Mouse (Mus musculus) Muller cell, postnatal 12 days (primary cell): ENCODE results near the gene Arfrp1.

Experiments used
- DNase-seq: peaks from one replicate; pipeline ENCODE4 v3.0.0-alpha.2; 2015; ENCODE audit errors: inconsistent ontology term

Arfrp1 gene

DNA sequence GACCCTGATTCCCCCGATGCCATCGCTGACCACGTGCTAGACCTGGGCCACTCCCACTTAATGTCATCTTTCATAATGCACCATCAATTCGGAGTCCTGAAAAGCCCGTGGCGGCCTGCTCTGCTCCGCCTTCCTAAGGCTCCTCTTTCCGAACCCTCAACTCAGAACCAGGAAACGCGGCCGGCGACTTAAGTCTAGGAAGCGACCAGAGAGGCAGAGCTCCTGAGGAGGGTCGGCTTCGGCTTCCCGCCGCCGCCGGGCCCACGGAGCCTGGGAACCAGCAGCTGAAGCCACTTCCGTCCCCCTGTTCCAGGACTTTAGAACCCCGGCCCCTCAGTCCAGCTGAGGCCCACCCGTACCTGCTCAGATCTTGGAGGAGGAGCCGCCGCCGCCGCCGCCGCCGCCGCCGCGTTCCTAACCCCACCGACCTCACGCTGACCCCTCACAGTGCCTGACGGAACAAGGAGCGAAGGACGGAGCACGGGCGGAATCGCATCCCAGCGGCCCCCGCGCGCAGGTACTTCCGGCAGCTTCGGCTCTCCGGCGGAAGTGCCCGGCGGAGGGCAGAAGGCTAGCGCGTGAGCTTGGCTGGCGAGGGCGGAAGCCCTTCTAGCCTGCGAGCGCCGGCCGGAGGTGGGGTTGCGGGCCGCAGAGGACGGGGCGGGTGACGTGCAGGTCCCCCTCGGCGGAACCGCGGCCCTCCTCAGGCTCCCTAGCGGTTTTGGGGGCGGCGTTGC lies at the start of gene Arfrp1, which contains the start of gene Zgpat:
Arfrp1 (minus strand) TSS at position 545 of the 737 bp plus-strand sequence.
Zgpat (plus strand) TSS at position 69 of the 737 bp plus-strand sequence.
- DNase-seq: peak; percentile 92

DNA sequence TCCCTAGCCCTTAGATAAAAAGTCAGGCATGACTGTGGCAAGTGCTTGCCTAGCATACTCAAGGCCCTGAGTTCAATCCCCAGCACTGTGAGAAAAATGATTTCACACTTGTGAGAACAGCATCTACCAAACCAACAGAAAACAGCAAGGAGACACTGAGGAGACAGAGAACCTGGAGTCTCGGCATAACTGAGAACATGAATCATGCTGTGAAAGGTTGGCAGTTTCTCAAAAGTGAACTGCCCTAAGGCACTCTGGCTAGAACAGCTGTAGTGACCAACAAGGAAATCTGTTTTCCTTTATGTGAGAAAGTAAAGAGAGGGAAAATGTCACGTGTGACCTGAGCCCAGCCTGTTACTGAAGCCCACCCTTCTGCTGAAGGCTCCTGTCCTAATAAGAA lies 47.9 kb upstream of the Arfrp1 start:
- peak; percentile 61 for DNase-seq

DNA sequence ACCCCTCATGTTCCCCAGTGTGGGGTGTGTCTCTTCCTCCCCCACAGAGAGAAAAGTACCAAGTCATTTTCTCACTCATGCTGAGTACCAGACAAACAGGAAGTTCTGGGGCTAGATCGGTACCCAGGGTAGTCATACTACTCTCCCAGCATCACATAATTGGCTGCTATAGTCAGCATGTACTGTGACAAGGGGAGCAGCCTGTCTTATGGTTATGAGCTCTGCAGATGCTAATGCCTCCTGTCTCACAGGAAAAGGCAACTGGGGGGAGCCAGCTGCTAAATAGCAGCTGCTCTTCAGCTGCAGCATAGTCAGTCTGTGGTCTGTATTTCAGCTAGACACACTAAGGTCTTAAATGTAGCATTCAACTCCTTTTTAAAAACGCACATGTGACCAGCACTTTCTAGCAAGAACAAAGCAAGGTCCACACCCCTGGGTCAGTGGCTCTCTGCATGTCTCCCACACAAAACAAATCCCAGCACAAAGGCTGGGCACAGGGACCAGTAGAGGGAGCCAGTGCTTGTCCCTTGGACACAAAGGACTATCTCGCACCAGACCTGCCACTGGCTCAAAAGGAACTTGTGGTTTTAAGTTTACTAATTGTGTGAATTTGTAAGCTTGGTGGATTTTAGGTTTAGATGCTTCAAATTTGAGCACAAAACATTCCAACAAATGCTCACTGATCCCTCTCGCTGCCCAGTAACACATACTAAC lies 45.7 kb upstream of the Arfrp1 start:
- peak; percentile 64 for DNase-seq

DNA sequence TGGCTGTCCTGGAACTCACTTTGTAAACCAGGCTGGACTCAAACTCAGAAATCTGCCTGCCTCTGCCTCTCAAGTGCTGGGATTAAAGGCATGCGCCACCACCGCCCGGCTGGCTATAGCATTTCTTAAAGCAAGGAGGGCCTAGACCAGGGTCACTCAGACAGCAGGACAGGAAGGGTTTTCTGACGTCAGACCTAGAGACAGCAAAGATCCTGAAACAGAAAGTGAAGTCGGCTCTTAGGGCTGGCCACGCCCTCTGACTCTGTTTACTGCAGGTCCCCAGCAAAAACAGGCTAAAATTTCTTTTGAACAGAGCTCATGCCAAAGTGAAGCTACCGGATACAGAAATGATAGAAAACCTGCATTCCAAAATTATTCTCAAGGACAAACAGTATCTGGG lies 44.4 kb upstream of the Arfrp1 start:
- DNase-seq: no peak

DNA sequence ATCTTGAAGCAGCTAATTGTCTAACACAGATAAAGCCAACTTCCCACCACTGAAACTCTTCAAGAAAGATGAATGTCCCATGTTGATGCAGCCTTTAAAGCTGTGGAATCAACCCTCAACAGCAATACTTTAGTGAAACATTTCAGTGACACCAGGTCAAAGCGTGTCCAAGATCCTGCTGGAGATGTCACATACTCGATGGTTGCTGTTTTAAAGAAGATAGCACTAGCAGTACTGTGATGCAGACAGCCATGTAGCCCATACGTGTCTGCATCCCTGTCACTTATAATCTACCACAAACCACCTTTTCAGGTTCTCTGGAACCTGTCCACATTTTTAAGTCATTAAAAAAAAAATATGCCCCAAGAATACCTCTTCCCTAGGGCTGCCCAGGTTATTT lies 38.5 kb upstream of the Arfrp1 start:
- no peak for DNase-seq

DNA sequence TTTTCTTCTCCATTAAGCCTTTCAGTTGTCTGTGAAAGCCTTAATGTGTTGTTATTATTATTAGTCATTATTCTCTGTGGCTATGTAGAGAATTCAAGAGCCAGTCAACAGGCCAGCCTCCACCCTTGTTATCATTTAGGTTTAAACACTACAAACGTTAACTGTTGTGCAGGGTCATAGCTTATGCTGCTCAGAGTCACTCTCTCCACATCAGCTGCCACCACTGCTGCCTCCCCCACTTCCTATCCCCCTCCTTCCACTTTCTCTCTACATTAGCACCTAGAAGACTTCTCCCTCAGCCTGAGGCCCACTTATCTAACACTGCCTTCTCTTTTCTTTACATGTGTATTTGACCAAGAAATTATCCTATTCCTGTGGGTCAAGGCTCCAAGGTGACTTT lies 36.3 kb upstream of the Arfrp1 start:
- DNase-seq: no peak

DNA sequence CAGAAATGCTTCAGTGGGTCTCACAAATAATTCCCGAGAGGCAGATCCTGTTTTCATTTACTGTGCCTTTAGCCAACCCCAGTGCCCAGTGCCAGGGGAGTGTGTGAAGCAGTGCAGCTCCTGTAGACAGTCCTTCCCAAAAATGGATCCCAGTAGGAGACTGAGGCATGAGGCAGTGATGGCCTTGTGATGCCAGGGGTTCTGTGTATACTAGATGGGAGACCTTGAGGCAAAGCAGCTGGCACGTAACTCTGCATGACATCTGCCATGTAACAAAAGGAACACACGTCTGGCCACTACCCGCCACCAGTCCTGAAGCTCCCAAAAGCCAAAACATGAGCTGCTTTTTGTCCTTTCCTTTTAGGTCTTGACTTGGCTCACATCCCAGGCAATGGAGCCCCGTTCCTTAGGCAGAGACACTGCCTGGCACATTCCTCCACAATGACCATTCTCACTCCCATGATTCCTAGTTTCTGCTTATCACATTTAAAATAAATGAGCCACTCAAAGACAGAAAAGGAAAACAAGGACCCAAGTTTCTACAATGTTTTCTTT lies 32.1 kb upstream of the Arfrp1 start:
- DNase-seq: peak; percentile 54

DNA sequence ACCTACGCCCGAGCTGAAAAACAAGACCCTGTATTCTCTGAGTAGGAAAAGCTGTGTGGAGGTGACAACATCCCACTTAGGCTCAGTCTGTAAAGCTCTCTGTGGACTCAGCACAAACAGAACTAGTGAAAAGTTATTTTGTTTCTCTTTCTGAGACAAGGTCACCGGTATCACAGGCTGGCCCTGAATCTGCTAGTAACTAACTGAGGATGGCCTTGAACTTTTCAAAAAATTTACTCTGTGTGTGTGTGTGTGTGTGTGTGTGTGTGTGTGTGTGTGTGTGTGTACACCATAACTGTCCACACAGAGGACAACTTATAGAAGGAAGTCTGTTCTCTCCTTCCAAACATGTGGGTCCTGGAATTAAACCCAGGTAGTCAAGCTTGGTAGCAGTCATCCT lies 28.9 kb upstream of the Arfrp1 start:
- no peak for DNase-seq

DNA sequence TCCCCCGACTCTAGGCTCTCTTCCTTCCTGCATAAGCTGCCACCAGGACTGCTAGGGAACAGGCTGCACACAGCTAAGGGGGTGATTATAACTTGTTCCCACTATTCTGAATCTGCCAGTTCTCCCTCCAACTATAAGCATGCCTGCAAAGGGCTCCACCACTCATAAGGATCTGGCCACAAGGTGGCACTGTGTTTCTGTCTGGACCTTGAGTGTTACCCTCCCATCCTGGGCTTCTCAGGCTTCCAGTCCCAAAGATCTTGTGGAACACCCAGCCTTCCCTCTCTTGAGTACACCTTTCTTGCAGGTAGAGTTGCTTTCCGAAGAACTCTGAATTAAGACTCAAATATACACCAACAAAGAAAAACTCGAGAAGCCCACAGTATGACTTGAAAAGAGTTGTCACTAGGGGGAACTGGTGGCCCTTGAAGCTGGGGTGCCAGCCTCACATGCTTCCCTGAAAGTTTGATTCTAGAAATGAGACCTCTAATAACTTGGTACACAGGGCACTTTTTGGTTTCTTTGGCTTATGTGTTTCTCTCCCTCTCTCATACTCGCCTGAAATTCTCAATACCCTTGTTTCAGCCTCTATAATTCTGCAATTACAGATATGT lies 27.5 kb upstream of the Arfrp1 start:
- DNase-seq: peak; percentile 52

DNA sequence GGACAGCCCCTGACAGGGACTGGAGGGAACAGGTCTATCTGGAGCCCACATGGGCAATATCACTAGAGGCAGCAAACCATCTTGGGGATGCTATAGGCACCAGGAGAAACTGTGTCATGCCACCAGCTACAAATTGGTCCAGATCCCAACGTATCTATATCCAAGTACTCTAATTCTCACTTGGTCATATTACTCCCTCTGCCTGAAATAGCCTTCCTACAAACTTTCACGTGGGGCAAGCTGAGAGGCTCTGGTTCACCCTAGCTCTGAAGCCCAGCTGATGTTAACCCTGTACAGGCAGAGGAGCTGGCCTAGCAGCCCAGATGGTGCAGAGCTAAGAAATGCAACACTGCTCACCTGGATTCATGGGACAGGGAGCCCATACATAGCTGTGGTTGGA lies 26.3 kb upstream of the Arfrp1 start:
- no peak for DNase-seq

DNA sequence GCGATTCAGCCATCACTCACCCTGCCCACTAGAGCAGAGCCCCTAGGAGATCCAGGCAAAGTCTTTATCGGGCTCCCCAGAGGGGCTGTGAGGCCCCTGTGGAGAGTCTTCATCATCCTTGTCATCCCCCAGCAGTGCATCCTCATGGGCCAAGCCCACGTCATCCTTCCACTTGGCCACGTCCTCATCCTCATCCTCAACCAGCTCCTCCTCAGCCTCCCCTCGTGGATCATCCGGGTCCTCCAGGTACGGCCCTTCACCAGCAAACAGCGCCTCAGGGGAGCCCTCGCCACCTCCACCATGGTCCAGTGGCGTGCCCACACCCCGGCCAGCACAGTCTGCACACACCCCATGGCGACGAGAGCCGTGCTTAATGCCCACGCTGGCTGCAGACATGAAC lies 25.8 kb upstream of the Arfrp1 start:
- DNase-seq: no peak

DNA sequence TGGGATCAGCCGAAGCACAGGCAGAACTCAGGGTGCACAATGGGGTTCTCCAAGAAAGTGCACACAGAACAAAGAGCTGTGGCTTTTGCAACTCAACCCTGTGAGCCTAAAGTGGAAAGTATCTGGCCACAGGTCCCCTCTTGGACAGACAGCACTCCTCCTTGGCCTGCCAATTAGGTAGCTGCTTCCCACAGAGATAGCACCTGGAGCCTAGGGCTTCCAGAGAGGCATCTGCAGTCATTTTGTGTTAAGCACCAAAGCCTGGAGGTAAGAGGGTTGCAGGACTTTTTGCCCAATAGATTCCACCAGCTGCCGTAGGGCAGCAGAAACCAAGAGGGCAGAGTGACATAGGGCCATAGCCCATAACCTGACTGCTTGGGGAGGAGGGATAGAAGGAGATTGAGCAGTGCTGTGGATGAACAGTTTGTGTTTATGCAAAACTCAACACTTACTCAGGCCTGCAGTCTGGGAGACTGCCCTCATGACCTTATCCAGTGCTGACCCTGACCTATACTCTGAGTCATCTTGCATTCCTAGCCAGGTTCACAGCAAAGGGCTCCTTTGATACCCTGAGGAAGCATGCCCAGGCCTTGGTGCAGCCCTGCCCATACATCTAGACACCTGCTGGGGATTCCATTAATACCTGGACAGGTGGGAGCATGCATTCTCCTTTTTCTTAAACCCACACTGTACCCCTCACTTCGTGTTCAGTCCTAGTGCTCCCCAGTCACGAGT lies 25.1 kb upstream of the Arfrp1 start:
- DNase-seq: no peak

DNA sequence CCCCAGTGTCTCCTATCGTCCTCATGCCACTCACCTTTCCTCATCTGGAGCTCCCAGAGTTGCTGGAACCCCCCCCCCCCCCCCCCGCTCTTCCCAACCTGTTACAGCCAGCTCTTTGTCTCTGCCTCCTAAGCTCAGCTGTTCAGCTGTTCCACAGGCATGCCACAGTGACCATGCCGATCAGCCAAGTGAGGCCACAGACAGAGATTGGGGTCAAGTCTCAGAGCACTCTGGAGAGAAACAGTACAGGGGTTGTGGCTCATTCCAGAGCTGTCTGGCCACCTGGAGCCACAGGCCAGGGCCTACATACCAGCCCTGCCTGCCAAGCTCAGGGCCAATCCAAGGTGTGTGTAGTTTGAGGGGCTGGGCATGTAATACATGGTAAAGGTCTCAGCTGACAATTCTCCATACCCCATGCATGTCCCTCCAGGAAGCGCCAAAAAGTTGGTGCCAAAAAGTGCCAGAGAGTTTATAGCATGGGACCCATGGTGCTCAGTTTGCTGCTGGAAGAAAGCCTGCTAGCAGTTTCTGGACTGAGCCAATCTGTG lies 21.5 kb upstream of the Arfrp1 start:
- DNase-seq: peak; percentile 48

DNA sequence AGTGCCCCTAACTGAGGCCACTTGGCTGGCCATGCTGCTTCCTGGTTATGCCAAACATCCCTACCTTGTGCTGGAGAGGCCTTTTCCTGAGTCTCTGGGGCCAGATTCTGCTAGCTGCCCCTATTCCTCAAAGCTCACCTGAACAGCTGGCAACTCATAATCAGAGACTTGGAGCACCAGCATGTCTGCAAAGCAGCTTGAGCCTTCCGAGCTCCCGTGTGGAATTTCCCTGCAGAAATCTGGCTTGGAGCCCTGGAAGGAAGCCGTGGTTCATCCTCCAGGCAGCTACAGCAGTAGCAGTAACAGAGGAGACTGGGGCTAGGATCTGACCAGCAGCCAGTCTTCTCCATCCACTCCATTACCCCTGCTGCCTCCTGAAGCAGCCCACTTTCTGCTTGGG lies 20.7 kb upstream of the Arfrp1 start:
- peak; percentile 33 for DNase-seq

DNA sequence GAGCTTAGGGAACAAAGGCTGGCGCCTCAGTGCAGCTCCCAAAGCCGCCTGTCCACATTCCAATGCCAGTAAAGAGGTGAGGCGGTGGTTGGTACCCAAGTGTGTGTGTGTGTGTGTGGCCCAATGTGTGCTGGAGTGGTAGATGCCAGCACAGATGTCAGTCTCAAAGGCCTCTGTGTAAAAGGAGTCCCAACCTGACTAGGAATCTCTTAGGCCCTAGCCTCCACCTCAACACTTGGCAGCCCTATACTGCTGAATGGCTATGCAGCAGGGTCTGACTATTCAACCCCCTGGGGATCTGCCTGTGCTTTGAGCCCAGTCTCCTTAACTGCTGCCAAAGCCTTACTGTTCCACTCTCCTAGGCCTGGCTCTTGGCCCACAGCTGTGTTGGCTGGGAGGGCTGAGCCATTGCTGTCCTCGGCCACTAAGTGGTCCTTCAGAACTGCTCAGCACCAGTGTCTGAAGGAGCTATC lies 19.8 kb upstream of the Arfrp1 start:
- DNase-seq: peak; percentile 56

DNA sequence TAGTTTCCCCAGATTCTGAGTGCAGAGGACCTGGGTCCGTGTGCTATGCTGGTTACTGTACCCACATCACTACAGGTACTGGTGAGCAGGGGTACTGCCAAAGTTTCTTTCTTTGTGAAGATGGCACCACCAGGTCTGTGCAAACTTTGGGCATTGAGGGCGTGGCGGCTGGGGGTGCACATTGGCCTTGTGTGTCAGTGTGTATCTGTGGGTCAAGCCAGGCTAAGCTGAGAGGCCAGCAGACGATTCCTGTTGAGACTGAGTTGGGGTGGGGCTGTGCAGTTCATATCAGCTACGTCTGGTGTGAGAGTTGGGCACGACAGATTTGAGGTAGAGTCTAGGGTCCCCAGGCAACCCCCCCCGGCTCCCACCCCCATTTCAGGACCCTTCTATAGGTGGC lies 19.3 kb upstream of the Arfrp1 start:
- no peak for DNase-seq

DNA sequence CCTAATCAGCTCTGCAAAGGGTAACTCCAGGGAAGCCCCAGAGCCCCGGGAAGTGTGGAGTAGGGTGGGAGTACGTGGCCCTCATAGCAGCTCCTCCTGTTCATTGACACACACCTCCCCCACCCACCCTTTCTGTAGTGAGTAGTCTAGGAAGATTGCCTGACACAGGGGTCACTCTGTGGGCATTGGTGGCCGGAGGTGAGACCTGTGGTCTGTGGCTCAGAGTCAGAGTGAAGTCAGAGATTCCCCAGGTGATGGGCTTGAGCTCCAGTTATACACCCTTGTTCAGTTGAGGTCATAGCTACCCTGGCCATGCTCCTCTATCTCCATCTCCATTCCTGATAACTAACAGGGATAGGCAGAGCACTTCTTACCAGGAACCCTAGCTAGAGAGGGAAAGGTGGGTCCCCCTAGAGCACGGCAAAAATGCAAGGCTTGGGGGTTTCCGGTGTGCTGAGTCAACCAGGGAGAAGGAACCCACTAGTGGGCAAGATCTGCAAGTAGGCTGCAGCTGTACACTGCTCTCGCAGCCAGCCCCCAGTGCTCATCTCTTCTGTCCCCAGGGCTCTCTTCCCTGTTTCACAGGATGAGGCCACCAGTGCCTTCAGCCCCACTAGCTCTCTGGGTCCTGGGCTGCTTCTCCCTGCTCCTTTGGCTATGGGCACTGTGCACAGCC lies 16.6 kb upstream of the Arfrp1 start:
- DNase-seq: no peak

DNA sequence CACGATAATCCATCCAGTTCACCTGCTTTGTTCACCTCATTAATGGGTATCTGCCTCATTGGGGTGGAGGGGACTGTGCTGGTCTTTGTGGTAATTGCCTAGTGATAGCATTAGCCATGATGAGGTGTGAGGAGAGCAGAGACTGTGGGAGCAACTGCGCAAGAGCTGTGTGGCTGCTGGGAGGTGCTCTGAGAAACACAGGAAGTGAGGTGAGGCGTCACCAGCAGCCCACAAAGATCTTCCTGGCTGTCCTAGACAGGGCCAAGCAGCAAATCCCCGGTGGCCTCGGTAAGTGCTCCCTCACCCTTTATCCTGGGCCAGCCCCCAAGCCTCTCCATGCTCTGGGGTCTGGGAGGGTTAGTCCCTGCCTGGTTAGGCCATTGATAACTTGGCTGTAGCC lies 15.9 kb upstream of the Arfrp1 start:
- no peak for DNase-seq

DNA sequence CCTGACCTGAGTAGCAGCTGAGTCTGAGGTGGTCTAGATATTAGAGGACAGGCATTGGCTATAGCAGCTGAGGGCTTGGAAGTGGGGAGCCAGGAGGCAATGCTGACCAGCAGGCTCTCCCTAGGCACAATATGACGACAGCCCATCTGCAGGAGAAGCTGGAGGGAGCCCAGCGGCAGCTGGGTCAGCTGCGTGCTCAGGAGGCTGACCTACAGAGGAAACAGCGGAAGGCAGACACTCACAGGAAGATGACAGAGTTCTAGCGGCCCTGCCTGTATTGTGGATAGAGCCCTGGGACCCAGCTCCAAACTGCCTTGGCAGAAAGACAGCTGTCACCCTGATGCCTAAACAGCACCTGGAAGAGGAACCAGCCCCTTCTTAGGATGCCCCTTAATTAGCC lies 15.0 kb upstream of the Arfrp1 start:
- DNase-seq: no peak

DNA sequence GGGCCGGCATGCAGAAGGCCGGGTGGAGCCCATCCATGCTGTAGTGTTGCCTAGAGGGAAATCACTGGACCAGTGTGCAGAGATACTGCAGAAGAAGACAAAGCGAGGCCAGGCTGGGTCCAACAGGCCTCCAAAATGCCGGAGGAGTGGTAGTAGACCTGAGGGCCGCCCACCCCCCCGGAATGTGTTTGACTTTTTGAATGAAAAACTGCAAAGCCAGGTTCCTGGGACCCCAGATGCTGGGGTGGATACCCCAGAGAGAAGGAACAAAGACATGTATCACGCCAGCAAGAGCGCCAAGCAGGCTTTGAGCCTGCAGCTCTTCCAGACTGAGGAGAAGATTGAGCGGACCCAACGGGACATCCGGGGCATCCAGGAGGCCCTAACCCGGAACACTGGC lies 14.6 kb upstream of the Arfrp1 start, which contains the start of gene Lime1:
Lime1 (plus strand) TSS at position 301 of the 400 bp plus-strand sequence.
- no peak for DNase-seq

DNA sequence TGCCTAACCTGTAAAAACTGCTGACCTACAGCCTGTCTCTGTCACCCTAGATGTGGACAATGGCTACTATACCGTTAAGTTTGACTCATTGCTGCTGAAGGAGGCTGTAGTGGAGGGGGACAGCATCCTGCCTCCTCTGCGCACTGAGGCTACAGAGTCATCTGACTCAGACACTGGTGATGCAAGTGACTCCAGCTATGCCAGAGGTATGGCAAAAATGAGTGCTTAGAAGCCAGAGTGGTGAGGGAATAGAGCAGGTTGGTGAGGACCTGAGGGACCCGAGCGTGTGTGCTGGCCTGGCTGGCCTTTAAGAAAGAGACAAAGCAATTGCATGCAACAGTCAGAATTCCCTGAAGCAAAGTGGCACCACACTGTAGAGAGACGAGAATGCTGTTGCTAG lies 13.5 kb upstream of the Arfrp1 start:
- peak; percentile 41 for DNase-seq
